Mouse (Mus musculus) heart, adult 2 months (tissue): ENCODE data around the gene Cirbp. TPM values are rescaled to one million over a fixed set of nuclear protein-coding genes. Genes with fewer than 3 reads are reported as not detected.

Experiments
- DNase-seq, 2 experiments: peaks; one replicate each; pipeline ENCODE4 v3.0.0; 2021
- H3K27ac ChIP-seq: fragments of 200-600 bp; 2 replicates; pipeline ENCODE4 v1.8.1; 2022
- H3K27me3 ChIP-seq: fragments of 200-500 bp; 2 replicates; pipeline ENCODE4 v1.6.1; 2012; ENCODE audit warnings: mild to moderate bottlenecking, low read length, inconsistent platforms, mixed read lengths; ENCODE audit not compliant: control insufficient read depth, insufficient read depth
- H3K36me3 ChIP-seq: fragments of 200-500 bp; 2 replicates; pipeline ENCODE4 v1.6.1; 2012; ENCODE audit warnings: low read length, inconsistent platforms; ENCODE audit not compliant: control insufficient read depth, insufficient read depth
- H3K4me1 ChIP-seq: fragments of 200-500 bp; 2 replicates; pipeline ENCODE4 v1.6.1; 2011; ENCODE audit warnings: low read length; ENCODE audit not compliant: control insufficient read depth, insufficient read depth
- H3K4me3 ChIP-seq: fragments of 200-600 bp; 2 replicates; pipeline ENCODE4 v1.8.1; 2022
- H3K79me2 ChIP-seq: fragments of 200-500 bp; replicated peaks from 2 replicates; pipeline ENCODE4 v1.6.1; 2012; ENCODE audit warnings: mild to moderate bottlenecking, inconsistent platforms, low read length, moderate library complexity, mixed read lengths; ENCODE audit not compliant: control insufficient read depth, insufficient read depth
- H3K9ac ChIP-seq: fragments of 200-500 bp; 2 replicates; pipeline ENCODE4 v1.6.1; 2012; ENCODE audit warnings: low read depth, mild to moderate bottlenecking, control low read depth, inconsistent platforms, low read length, mixed read lengths
- CTCF ChIP-seq: fragments of 200-600 bp; IDR thresholded peaks from 2 replicates; pipeline ENCODE4 v1.8.1; 2022; ENCODE audit warnings: antibody characterized with exemption, mild to moderate bottlenecking, moderate library complexity
- EP300 ChIP-seq: fragments of 200-500 bp; IDR thresholded peaks from 2 replicates; pipeline ENCODE4 v1.6.1; 2011; ENCODE audit warnings: low read depth, low read length, control low read depth; ENCODE audit not compliant: insufficient read depth
- POLR2A ChIP-seq: fragments of 200-500 bp; IDR thresholded peaks from 2 replicates; pipeline ENCODE4 v1.6.1; 2011; ENCODE audit warnings: mild to moderate bottlenecking, low read depth, low read length, control low read depth; ENCODE audit not compliant: insufficient read depth
- WGBS: fragments of 180-500 bp; shearing (Covaris S2); methylation state at CpG from one replicate; pipeline ENCODE4 v1.1.7; 2018; 5-methylcytosine and 5-hydroxymethylcytosine counted together
- intact Hi-C: fragments of 180-260 bp; cut with DNase I; formaldehyde crosslinking; loops from one replicate; pipeline ENCODE4 v1.15.1; 2025
- polyA plus RNA-seq: library from polyadenylated mRNA; depleted of rRNA; stranded (reverse); fragments of >200 nt; gene quantifications from 2 replicates; pipeline ENCODE4 v1.2.3, GENCODE M21; 2012
- total RNA-seq, 2 experiments: library from RNA; stranded (reverse); gene quantifications; 2 replicates each; pipeline ENCODE4 v1.2.3; 2021

Cirbp gene
- total and polyA plus RNA-seq, 3 experiments, result 34.2 to 85.8 (median 43.2) TPM

GRCm38 (mm10) chr10:80120146-80120545, 45.6 kb upstream of the Cirbp start:
- H3K27ac ChIP-seq, result no peak overlapping the region
- TF ChIP-seq EP300 (no peak), CTCF (no peak), POLR2A (no peak)
- DNase-seq, result no peak

DNA sequence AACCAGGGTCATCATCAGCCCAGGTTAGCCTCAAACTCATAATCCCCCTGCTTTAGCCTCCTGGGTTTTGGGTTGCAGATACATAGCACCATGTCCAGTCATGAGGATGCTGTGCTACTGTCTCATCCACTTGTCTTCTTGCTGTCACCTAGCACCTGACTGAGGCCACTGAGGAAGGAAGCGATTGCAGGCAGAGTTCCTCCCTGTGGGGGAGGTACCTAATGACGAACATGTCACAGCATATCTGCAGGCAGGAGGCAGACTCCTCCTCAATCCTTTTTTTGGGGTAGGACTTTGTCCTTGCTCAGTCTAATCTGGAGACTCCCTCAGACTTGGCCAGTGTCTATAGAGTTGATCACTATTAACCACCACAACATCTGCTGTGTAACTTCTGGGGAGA, 44.1 kb upstream of the Cirbp start:
- no peak overlapping the region for H3K27ac ChIP-seq
- no peaks in the 10 kb centered on the region for H3K27me3 ChIP-seq
- DNase-seq, result no peak
- H3K79me2 ChIP-seq, result peaks cover 15% of the 10 kb centered on the region
- peaks cover 7% of the 10 kb centered on the region; the same call in 1 of the 2 replicates for H3K36me3 ChIP-seq
- H3K4me1 ChIP-seq, result peaks cover 19% of the 10 kb centered on the region
- intact Hi-C loops, result no loop called here
- 56% methylated on average over 2 of the region's 2 CpGs for WGBS
- H3K4me3 ChIP-seq, result no peak overlapping the region
- TF ChIP-seq CTCF (no peak), EP300 (no peak), POLR2A (no peak)
- H3K9ac ChIP-seq, result no peak overlapping the region

More at GRCm38 (mm10) chr10:80120146-80120545, 45.6 kb upstream of the Cirbp start:
- peaks cover 15% of the 10 kb centered on the region for H3K79me2 ChIP-seq
- intact Hi-C loops, result no loop called here
- no peaks in the 10 kb centered on the region for H3K27me3 ChIP-seq
- H3K4me1 ChIP-seq, result peaks cover 19% of the 10 kb centered on the region
- no peak overlapping the region for H3K9ac ChIP-seq
- no peak overlapping the region for H3K4me3 ChIP-seq
- WGBS, result 47% methylated on average over 2 of the region's 2 CpGs
- H3K36me3 ChIP-seq, result peaks cover 7% of the 10 kb centered on the region; the same call in 1 of the 2 replicates

DNA sequence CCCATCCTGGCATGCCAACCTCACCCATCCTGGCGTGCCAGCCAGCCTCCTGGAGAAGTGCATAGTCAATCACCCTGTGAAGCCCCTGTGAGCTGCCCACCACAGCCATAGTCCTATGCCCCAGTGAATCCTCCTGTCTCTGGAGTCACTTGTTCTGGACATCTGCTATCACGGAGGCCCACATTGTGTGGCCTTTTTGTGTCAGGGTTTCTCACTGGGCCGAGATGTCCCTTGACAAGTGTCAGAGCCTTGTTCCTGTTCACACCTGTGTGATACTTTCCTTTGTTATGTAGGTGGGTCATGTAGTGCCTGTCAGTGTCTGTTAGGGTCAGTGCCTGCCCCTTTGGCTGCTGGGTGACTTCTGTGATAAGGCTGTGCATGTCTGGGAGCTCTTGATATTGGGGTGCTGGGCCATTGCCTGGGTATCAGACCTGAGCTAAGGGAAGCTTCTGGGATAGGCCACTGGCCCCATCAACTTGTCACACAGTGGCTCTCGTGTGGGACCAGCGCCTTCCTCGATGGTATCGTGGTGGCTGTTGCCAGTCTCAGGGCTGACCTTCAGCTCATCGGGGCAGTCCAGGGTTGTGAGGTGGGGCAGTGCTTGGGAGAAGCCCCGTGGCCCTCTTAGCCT, 41.7 kb upstream of the Cirbp start:
- peaks cover 6% of the 10 kb centered on the region; the same call in 1 of the 2 replicates for H3K4me1 ChIP-seq
- intact Hi-C loops, result no loop called here
- no peaks in the 10 kb centered on the region for H3K27me3 ChIP-seq
- no peak for DNase-seq
- TF ChIP-seq EP300 (no peak), CTCF (no peak), POLR2A (no peak)
- peaks cover 10% of the 10 kb centered on the region for H3K79me2 ChIP-seq
- no peak overlapping the region for H3K27ac ChIP-seq
- no peak overlapping the region for H3K9ac ChIP-seq
- H3K4me3 ChIP-seq, result no peak overlapping the region
- H3K36me3 ChIP-seq, result peaks cover under 1% of the 10 kb centered on the region; the same call in 1 of the 2 replicates
- WGBS, result 82% methylated on average over 9 of the region's 9 CpGs

DNA sequence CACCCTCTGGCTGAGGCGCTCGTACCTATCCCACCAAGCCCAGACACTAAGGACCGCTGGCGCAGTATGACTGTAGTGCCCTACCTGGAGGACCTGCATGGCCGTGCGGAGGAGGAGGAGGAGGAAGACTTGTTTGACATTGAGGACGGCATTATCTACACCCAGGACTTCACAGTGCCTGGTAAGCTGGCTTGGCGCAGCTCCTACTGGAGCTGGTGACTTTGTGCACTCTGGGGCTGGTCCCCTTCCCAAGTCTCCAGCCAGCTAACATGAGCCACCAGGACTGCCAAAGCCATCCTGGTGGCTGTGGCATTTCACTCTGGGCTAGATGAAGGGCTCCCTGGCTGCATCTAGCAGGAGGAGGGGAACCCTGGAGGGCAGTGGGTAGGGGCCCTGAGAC, 37.9 kb upstream of the Cirbp start:
- no peak overlapping the region for H3K9ac ChIP-seq
- no peaks in the 10 kb centered on the region for H3K36me3 ChIP-seq
- WGBS, result 85% methylated on average over 8 of the region's 8 CpGs
- DNase-seq, result no peak
- no peaks in the 10 kb centered on the region for H3K27me3 ChIP-seq
- H3K27ac ChIP-seq, result no peak overlapping the region
- H3K79me2 ChIP-seq, result peaks cover 3% of the 10 kb centered on the region; the same call in 1 of the 2 replicates
- no peak overlapping the region for H3K4me3 ChIP-seq
- intact Hi-C loops, result no loop called here
- peaks cover 2% of the 10 kb centered on the region; the same call in 1 of the 2 replicates for H3K4me1 ChIP-seq
- TF ChIP-seq CTCF (no peak), POLR2A (no peak), EP300 (no peak)

DNA sequence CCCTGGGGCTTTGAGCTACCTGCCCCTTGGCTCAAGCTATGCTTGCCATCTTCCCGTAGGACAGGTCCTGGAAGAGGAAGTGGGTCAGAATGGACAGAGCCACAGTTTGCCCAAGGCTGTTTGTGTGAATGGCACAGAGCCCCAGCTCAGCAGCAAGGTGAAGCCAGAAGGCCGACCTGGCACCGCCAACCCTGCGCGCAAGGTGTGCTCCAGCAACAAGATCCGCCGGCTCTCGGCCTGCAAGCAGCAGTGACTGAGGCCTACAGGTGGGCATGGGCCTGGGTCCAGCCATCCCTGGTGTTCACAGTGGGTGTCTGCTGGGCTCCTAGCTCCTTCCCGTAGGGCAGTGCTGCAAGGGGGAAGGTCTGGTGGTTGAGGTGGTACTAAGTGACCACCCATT, 35.9 kb upstream of the Cirbp start:
- Histone ChIP-seq H3K36me3 (no peaks in the 10 kb centered on the region), H3K27ac (no peak overlapping the region), H3K79me2 (no peaks in the 10 kb centered on the region), H3K27me3 (no peaks in the 10 kb centered on the region), H3K4me1 (peaks cover 2% of the 10 kb centered on the region; the same call in 1 of the 2 replicates), H3K4me3 (no peak overlapping the region), H3K9ac (no peak overlapping the region)
- TF ChIP-seq POLR2A, result no peak
- WGBS, result 90% methylated on average over 9 of the region's 9 CpGs
- no peak for DNase-seq
- intact Hi-C loops, result no loop called here

DNA sequence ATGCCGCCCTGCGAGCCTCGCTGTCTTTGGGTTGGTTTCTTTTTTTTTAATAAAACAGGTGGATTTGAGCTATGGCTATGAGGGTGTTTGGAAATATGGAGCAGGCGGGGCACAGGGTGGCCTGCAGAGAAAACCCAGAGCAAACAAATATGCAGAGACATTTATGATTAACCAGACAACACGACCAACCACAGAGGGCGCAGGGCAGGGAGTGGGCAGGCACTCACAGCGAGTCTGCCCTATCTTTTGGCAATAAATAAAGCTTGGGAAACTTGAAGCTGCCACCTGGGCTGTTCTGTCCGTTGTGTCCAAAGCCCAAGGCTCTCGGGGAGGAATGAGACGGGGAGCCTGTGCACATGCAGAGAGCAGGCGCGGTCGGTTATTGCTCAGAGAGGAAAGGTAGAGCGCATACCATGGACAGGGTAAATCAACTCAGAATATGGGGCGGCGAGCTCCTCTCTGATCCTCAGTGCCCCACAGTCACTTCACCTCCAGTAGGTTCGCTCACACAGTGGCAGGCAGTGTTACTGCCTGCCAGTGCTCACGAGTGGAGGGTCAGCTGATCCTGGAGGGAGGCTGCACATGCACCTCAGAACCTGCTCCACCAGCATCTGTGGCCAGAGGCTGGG, 35.3 kb upstream of the Cirbp start:
- Histone ChIP-seq H3K36me3 (no peaks in the 10 kb centered on the region), H3K27ac (no peak overlapping the region), H3K4me1 (peaks cover 2% of the 10 kb centered on the region; the same call in 1 of the 2 replicates), H3K4me3 (no peak overlapping the region), H3K27me3 (no peaks in the 10 kb centered on the region), H3K79me2 (no peaks in the 10 kb centered on the region), H3K9ac (no peak overlapping the region)
- TF ChIP-seq EP300 (no peak), POLR2A (no peak), CTCF (no peak)
- 81% methylated on average over 18 of the region's 18 CpGs for WGBS
- no peak for DNase-seq
- intact Hi-C loops, result no loop called here
